Mouse (Mus musculus) MEL (cell line): ENCODE results near the gene Pacsin1. TPM values are rescaled to one million over a fixed set of nuclear protein-coding genes. Genes with fewer than 3 reads are reported as not detected.
A peak's percentile ranks its signal among the peaks of the same experiment; 100 is the strongest.

Source experiments
- DNase-seq: peaks from one replicate; pipeline ENCODE4 v3.0.0; 2011; ENCODE audit warnings: low read depth, low spot score
- H3K27ac ChIP-seq: 2 replicates; pipeline ENCODE4 v1.5.1; 2012; ENCODE audit warnings: low read depth, mild to moderate bottlenecking, control low read depth, low read length, moderate library complexity; ENCODE audit not compliant: control insufficient read depth
- H3K27me3 ChIP-seq, 2 experiments: fragments of 150-350 bp in 1 of 2; sonication (generic) in 1 of 2; 2 replicates each; pipeline ENCODE4 v1.6.1; 2012; ENCODE audit warnings: low read length in 2 of 2, mild to moderate bottlenecking in 2 of 2, improper control_type of control experiment in 1 of 2, moderate library complexity in 1 of 2; ENCODE audit not compliant: insufficient read depth in 2 of 2, control insufficient read depth in 1 of 2
- H3K36me3 ChIP-seq, 2 experiments: 2 replicates each; pipeline ENCODE4 v1.6.1; 2012 to 2014; ENCODE audit warnings: low read length in 2 of 2, improper control_type of control experiment in 1 of 2, inconsistent platforms in 1 of 2, mild to moderate bottlenecking in 1 of 2; ENCODE audit not compliant: insufficient read depth in 2 of 2, control insufficient read depth in 1 of 2
- H3K4me1 ChIP-seq, 2 experiments: fragments of 150-350 bp in 1 of 2; sonication (generic) in 1 of 2; 2 replicates each; pipeline ENCODE4 v1.6.1; 2012; ENCODE audit warnings: low read length in 2 of 2, improper control_type of control experiment in 1 of 2, mild to moderate bottlenecking in 1 of 2; ENCODE audit not compliant: insufficient read depth in 2 of 2, control insufficient read depth in 1 of 2
- H3K4me3 ChIP-seq, 2 experiments: fragments of 150-350 bp in 1 of 2; sonication (generic) in 1 of 2; 2 replicates each; pipeline ENCODE4 v1.5.1; 2012; ENCODE audit warnings: low read depth in 2 of 2, low read length in 2 of 2, mild to moderate bottlenecking in 2 of 2, moderate library complexity in 2 of 2, control low read depth in 1 of 2, improper control_type of control experiment in 1 of 2; ENCODE audit not compliant: control insufficient read depth in 1 of 2, insufficient read depth in 1 of 2
- H3K79me2 ChIP-seq: 2 replicates; pipeline ENCODE4 v1.6.1; 2012; ENCODE audit warnings: mild to moderate bottlenecking, low read length, moderate library complexity; ENCODE audit not compliant: control insufficient read depth, poor library complexity, insufficient read depth
- H3K9ac ChIP-seq: 2 replicates; pipeline ENCODE4 v1.6.1; 2012; ENCODE audit warnings: low read depth, mild to moderate bottlenecking, control low read depth, low read length, moderate library complexity; ENCODE audit not compliant: control insufficient read depth, poor library complexity, severe bottlenecking
- H3K9me3 ChIP-seq: fragments of 150-350 bp; sonication (generic); replicated peaks from 2 replicates; pipeline ENCODE4 v1.6.1; 2012; ENCODE audit warnings: mild to moderate bottlenecking, low read length, improper control_type of control experiment, moderate library complexity; ENCODE audit not compliant: insufficient read depth
- BHLHE40 ChIP-seq: IDR thresholded peaks from 2 replicates; pipeline ENCODE4 v1.6.1; 2012; ENCODE audit warnings: low read depth, mild to moderate bottlenecking, inconsistent platforms, low read length, improper control_type of control experiment, borderline replicate concordance
- CHD2 ChIP-seq: IDR thresholded peaks from 2 replicates; pipeline ENCODE4 v1.6.1; 2011; ENCODE audit warnings: low read length, improper control_type of control experiment
- CTCF ChIP-seq, 3 experiments: IDR thresholded peaks in 2 of 3; conservative IDR thresholded peaks in 1 of 3; 2 replicates each; pipeline ENCODE4 v1.5.1; 2011 to 2012; ENCODE audit warnings: low read length in 3 of 3, low read depth in 2 of 3, mild to moderate bottlenecking in 2 of 3, improper control_type of control experiment in 1 of 3, inconsistent platforms in 1 of 3, mixed read lengths in 1 of 3, moderate library complexity in 1 of 3; ENCODE audit not compliant: control insufficient read depth in 1 of 3, insufficient read depth in 1 of 3, poor library complexity in 1 of 3, severe bottlenecking in 1 of 3
- E2F4 ChIP-seq: IDR thresholded peaks from 2 replicates; pipeline ENCODE4 v1.6.1; 2011; ENCODE audit warnings: low read depth, low read length, improper control_type of control experiment, borderline replicate concordance
- EP300 ChIP-seq, 2 experiments: IDR thresholded peaks; 2 replicates each; pipeline ENCODE4 v1.6.1; 2011; ENCODE audit warnings: improper control_type of control experiment in 2 of 2, low read length in 2 of 2, low read depth in 1 of 2, mild to moderate bottlenecking in 1 of 2
- ETS1 ChIP-seq: IDR thresholded peaks from 2 replicates; pipeline ENCODE4 v1.6.1; 2012; ENCODE audit warnings: low read depth, mild to moderate bottlenecking, inconsistent platforms, low read length, improper control_type of control experiment, moderate library complexity
- GABPA ChIP-seq: IDR thresholded peaks from 2 replicates; pipeline ENCODE4 v1.6.1; 2012; ENCODE audit warnings: low read depth, mild to moderate bottlenecking, inconsistent platforms, low read length, improper control_type of control experiment, moderate library complexity
- GATA1 ChIP-seq: IDR thresholded peaks from 2 replicates; pipeline ENCODE4 v1.6.1; 2011; ENCODE audit warnings: low read depth, low read length, improper control_type of control experiment
- HCFC1 ChIP-seq: IDR thresholded peaks from 2 replicates; pipeline ENCODE4 v1.6.1; 2012; ENCODE audit warnings: low read depth, mild to moderate bottlenecking, inconsistent platforms, low read length, improper control_type of control experiment, moderate library complexity
- JUND ChIP-seq: IDR thresholded peaks from 2 replicates; pipeline ENCODE4 v1.6.1; 2011; ENCODE audit warnings: low read depth, mild to moderate bottlenecking, improper control_type of control experiment, low read length
- KAT2A ChIP-seq: conservative IDR thresholded peaks from 2 replicates; pipeline ENCODE4 v1.6.1; 2012; ENCODE audit warnings: low read depth, low read length, improper control_type of control experiment, inconsistent platforms
- MAFK ChIP-seq: IDR thresholded peaks from 2 replicates; pipeline ENCODE4 v1.6.1; 2011; ENCODE audit warnings: low read depth, mild to moderate bottlenecking, low read length, improper control_type of control experiment, borderline replicate concordance
- MAX ChIP-seq: IDR thresholded peaks from 2 replicates; pipeline ENCODE4 v1.6.1; 2011; ENCODE audit warnings: low read length, improper control_type of control experiment
- MAZ ChIP-seq: IDR thresholded peaks from 2 replicates; pipeline ENCODE4 v1.6.1; 2012; ENCODE audit warnings: low read depth, mild to moderate bottlenecking, inconsistent platforms, low read length, improper control_type of control experiment
- MXI1 ChIP-seq: IDR thresholded peaks from 2 replicates; pipeline ENCODE4 v1.6.1; 2011; ENCODE audit warnings: mild to moderate bottlenecking, low read depth, low read length, improper control_type of control experiment
- MYB ChIP-seq: IDR thresholded peaks from 2 replicates; pipeline ENCODE4 v1.6.1; 2011; ENCODE audit warnings: mild to moderate bottlenecking, low read depth, low read length, improper control_type of control experiment
- MYC ChIP-seq: IDR thresholded peaks from 2 replicates; pipeline ENCODE4 v1.6.1; 2011; ENCODE audit warnings: low read depth, mild to moderate bottlenecking, low read length, improper control_type of control experiment, moderate library complexity
- NELFE ChIP-seq: IDR thresholded peaks from 2 replicates; pipeline ENCODE4 v1.6.1; 2011; ENCODE audit warnings: low read depth, low read length, improper control_type of control experiment
- NRF1 ChIP-seq: IDR thresholded peaks from 2 replicates; pipeline ENCODE4 v1.6.1; 2014; ENCODE audit warnings: low read depth, mild to moderate bottlenecking, inconsistent platforms, low read length, improper control_type of control experiment, moderate library complexity; ENCODE audit not compliant: poor library complexity, insufficient read depth, severe bottlenecking
- POLR2A ChIP-seq, 2 experiments: IDR thresholded peaks; 2 replicates each; pipeline ENCODE4 v1.6.1; 2011 to 2012; ENCODE audit warnings: low read length in 2 of 2, mild to moderate bottlenecking in 2 of 2, control low read depth in 1 of 2, improper control_type of control experiment in 1 of 2, low read depth in 1 of 2, moderate library complexity in 1 of 2; ENCODE audit not compliant: control insufficient read depth in 1 of 2, insufficient read depth in 1 of 2, poor library complexity in 1 of 2
- POLR2AphosphoS2 ChIP-seq: IDR thresholded peaks from 2 replicates; pipeline ENCODE4 v1.6.1; 2011; ENCODE audit warnings: low read length, improper control_type of control experiment
- POLR2AphosphoS5 ChIP-seq: IDR thresholded peaks from 2 replicates; pipeline ENCODE4 v1.6.1; 2012; ENCODE audit warnings: low read depth, borderline replicate concordance, mild to moderate bottlenecking, inconsistent platforms, low read length, moderate library complexity, mixed read lengths
- RAD21 ChIP-seq: IDR thresholded peaks from 2 replicates; pipeline ENCODE4 v1.6.1; 2011; ENCODE audit warnings: mild to moderate bottlenecking, low read depth, low read length, improper control_type of control experiment
- RCOR1 ChIP-seq: IDR thresholded peaks from 2 replicates; pipeline ENCODE4 v1.6.1; 2012; ENCODE audit warnings: low read depth, mild to moderate bottlenecking, inconsistent platforms, low read length, improper control_type of control experiment
- SIN3A ChIP-seq: IDR thresholded peaks from 2 replicates; pipeline ENCODE4 v1.6.1; 2012; ENCODE audit warnings: low read length, improper control_type of control experiment, inconsistent platforms
- SMC3 ChIP-seq: IDR thresholded peaks from 2 replicates; pipeline ENCODE4 v1.6.1; 2011; ENCODE audit warnings: low read depth, low read length, improper control_type of control experiment
- TAL1 ChIP-seq: IDR thresholded peaks from 2 replicates; pipeline ENCODE4 v1.6.1; 2012; ENCODE audit warnings: mild to moderate bottlenecking, inconsistent platforms, low read length, moderate library complexity, mixed read lengths
- TBP ChIP-seq: IDR thresholded peaks from 2 replicates; pipeline ENCODE4 v1.8.0; 2011; ENCODE audit warnings: low read depth, low read length, improper control_type of control experiment
- UBTF ChIP-seq: IDR thresholded peaks from 2 replicates; pipeline ENCODE4 v1.6.1; 2012; ENCODE audit warnings: low read depth, mild to moderate bottlenecking, inconsistent platforms, low read length, improper control_type of control experiment, moderate library complexity, borderline replicate concordance; ENCODE audit not compliant: insufficient read depth
- USF1 ChIP-seq: IDR thresholded peaks from 2 replicates; pipeline ENCODE4 v1.6.1; 2014; ENCODE audit warnings: low read depth, mild to moderate bottlenecking, inconsistent platforms, low read length, improper control_type of control experiment, moderate library complexity
- USF2 ChIP-seq, 2 experiments: IDR thresholded peaks; 2 replicates each; pipeline ENCODE4 v1.6.1; 2011 to 2012; ENCODE audit warnings: improper control_type of control experiment in 2 of 2, low read length in 2 of 2, borderline replicate concordance in 1 of 2, inconsistent platforms in 1 of 2, low read depth in 1 of 2, mild to moderate bottlenecking in 1 of 2; ENCODE audit not compliant: insufficient read depth in 1 of 2
- ZC3H11A ChIP-seq: IDR thresholded peaks from 2 replicates; pipeline ENCODE4 v1.6.1; 2012; ENCODE audit warnings: low read depth, mild to moderate bottlenecking, inconsistent platforms, low read length, improper control_type of control experiment
- ZKSCAN1 ChIP-seq: IDR thresholded peaks from 2 replicates; pipeline ENCODE4 v1.6.1; 2012; ENCODE audit warnings: low read depth, mild to moderate bottlenecking, inconsistent platforms, low read length, improper control_type of control experiment, moderate library complexity
- ZMIZ1 ChIP-seq: IDR thresholded peaks from 2 replicates; pipeline ENCODE4 v1.6.1; 2012; ENCODE audit warnings: low read depth, mild to moderate bottlenecking, inconsistent platforms, low read length, improper control_type of control experiment, moderate library complexity
- ZNF384 ChIP-seq: IDR thresholded peaks from 2 replicates; pipeline ENCODE4 v1.6.1; 2012; ENCODE audit warnings: low read depth, mild to moderate bottlenecking, inconsistent platforms, low read length, improper control_type of control experiment
- polyA plus RNA-seq, 2 experiments: library from polyadenylated mRNA; stranded (reverse) in 1 of 2; unstranded in 1 of 2; fragments of >175 nt in 1 of 2; fragments of >200 nt in 1 of 2; gene quantifications; 2 replicates each; pipeline versions ENCODE4 v1.2.1 to v1.2.4; 2012; ENCODE audit warnings: low replicate concordance in 2 of 2, low read depth in 1 of 2; ENCODE audit not compliant: insufficient read length in 2 of 2, insufficient read depth in 1 of 2, missing spikeins in 1 of 2
- total RNA-seq: library from RNA; depleted of rRNA; stranded (reverse); fragments of 300-350 nt; gene quantifications from 2 replicates; pipeline ENCODE4 v1.2.3, GENCODE M21; 2012

Gene Pacsin1
- total and polyA plus RNA-seq, 3 experiments = 0.17 TPM; not detected in 2

GRCm38 (mm10) chr17:27623360-27624326 lies 31.7 kb upstream of the Pacsin1 start, which contains the start of gene Nudt3:
Gene Nudt3 (minus strand): TSS chr17:27623495.
- Histone ChIP-seq H3K4me1 (peaks cover 0 to 11% of the 10 kb centered on the region in 2 experiments), H3K9ac (peak within 1 kb of the TSS; percentile 99), H3K4me3 (peak within 1 kb of the TSS; percentile 82 to 86), H3K27ac (peak within 1 kb of the TSS; percentile 58), H3K27me3 (no peaks in the 10 kb centered on the region), H3K79me2 (peaks cover 47% of the 10 kb centered on the region), H3K36me3 (peaks cover 0 to 18% of the 10 kb centered on the region in 2 experiments; a peak in 2 of 4 replicates), H3K9me3 (no peaks in the 10 kb centered on the region)
- peak; percentile 92 for DNase-seq
- TF ChIP-seq KAT2A (no peak), ZNF384 (no peak), MAFK (no peak), ZKSCAN1 (no peak), MAZ (no peak), ZC3H11A (no peak), EP300 (IDR thresholded peaks at IDR 0.05; ENCODE audit: low read depth in 1 of 2, low read length in 2 of 2) (no peak), POLR2A (IDR thresholded peaks at IDR 0.05; ENCODE audit: control insufficient read depth in 1 of 2, insufficient read depth in 1 of 2, low read depth in 1 of 2, low read length in 2 of 2, poor library complexity in 1 of 2) (peak; percentile 64 to 96; a peak in 3 of 4 replicates), E2F4 (no peak), MYC (peak; percentile 65; the same call in 1 of the 2 replicates), CHD2 (no peak), USF2 (IDR thresholded peaks at IDR 0.05; ENCODE audit: borderline replicate concordance in 1 of 2, insufficient read depth in 1 of 2, low read depth in 1 of 2, low read length in 2 of 2) (no peak), JUND (no peak), UBTF (peak; percentile 63; the same call in 1 of the 2 replicates), USF1 (no peak; the same call in 1 of the 2 replicates), BHLHE40 (no peak; the same call in 1 of the 2 replicates), SMC3 (no peak), TAL1 (no peak), ETS1 (0 out of 2 replicates have a peak, but pooled peaks have one; percentile 7), CTCF (IDR thresholded peaks at IDR 0.05 in 2 of 3, conservative IDR thresholded peaks at IDR 0.05 in 1 of 3; ENCODE audit: control insufficient read depth in 1 of 3, insufficient read depth in 1 of 3, low read depth in 2 of 3, low read length in 3 of 3, poor library complexity in 1 of 3, severe bottlenecking in 1 of 3) (0 out of 6 replicates have a peak, but pooled peaks of 1 of the 3 experiments have one; percentile 11), POLR2AphosphoS5 (no peak), GABPA (no peak), RCOR1 (no peak), MXI1 (peak; percentile 91), MYB (no peak), NELFE (peak; percentile 59), HCFC1 (no peak; the same call in 1 of the 2 replicates), MAX (peak; percentile 49; the same call in 1 of the 2 replicates), GATA1 (no peak), TBP (peak; percentile 45; the same call in 1 of the 2 replicates), NRF1 (peak; percentile 90), POLR2AphosphoS2 (peak; percentile 44; the same call in 1 of the 2 replicates), SIN3A (peak; percentile 87), RAD21 (no peak), ZMIZ1 (no peak)
